Mouse (Mus musculus): ENCODE data around the gene Ptpn3.

The Ptpn3 gene

GRCm38 (mm10) chr4:57166922-57167870, 134.4 kb downstream of the Ptpn3 start:
- no peak for DNase-seq (ENCODE audit: low spot score)

- DNase-seq (ENCODE audit: low spot score) = no peak
Observed at GRCm38 (mm10) chr4:57165654-57166053, 136.0 kb downstream of the Ptpn3 start.

GRCm38 (mm10) chr4:57164578-57165210, 136.9 kb downstream of the Ptpn3 start:
- DNase-seq (ENCODE audit: low spot score) = no peak

- DNase-seq (ENCODE audit: low spot score) = no peak
Observed at GRCm38 (mm10) chr4:57162789-57163722, 138.6 kb downstream of the Ptpn3 start.

- DNase-seq (ENCODE audit: low spot score) = no peak
Observed at GRCm38 (mm10) chr4:57160571-57160970, 141.1 kb downstream of the Ptpn3 start.

GRCm38 (mm10) chr4:57156549-57157169, 145.0 kb downstream of the Ptpn3 start:
- DNase-seq (ENCODE audit: low spot score) = peak; percentile 39

GRCm38 (mm10) chr4:57153838-57154237, 147.8 kb downstream of the Ptpn3 start:
- DNase-seq (ENCODE audit: low spot score) = peak; percentile 21

- DNase-seq (ENCODE audit: low spot score) = no peak
Observed at GRCm38 (mm10) chr4:57153068-57153835, 148.4 kb downstream of the Ptpn3 start.

GRCm38 (mm10) chr4:57148182-57148581, 153.5 kb downstream of the Ptpn3 start:
- DNase-seq (ENCODE audit: low spot score) = no peak

- peak; percentile 81 for DNase-seq (ENCODE audit: low spot score)
Observed at GRCm38 (mm10) chr4:57143026-57143937, 158.4 kb downstream of the Ptpn3 start, which contains the start of gene Epb41l4b. TSS of gene Epb41l4b (minus strand) at chr4:57143437.

- DNase-seq (ENCODE audit: low spot score) = no peak
Observed at GRCm38 (mm10) chr4:57142374-57143025, 159.1 kb downstream of the Ptpn3 start.

- no peak for DNase-seq (ENCODE audit: low spot score)
Observed at GRCm38 (mm10) chr4:57141908-57142361, 159.7 kb downstream of the Ptpn3 start.

GRCm38 (mm10) chr4:57140992-57141717, 160.5 kb downstream of the Ptpn3 start:
- DNase-seq (ENCODE audit: low spot score) = no peak

Measured in ovary, postnatal 14 days (tissue).